Mouse (Mus musculus) heart, embryonic 15.5 days (tissue): ENCODE data around the gene Trim54. TPM values are rescaled to one million over a fixed set of nuclear protein-coding genes. Genes with fewer than 3 reads are reported as not detected.

Experiments used
- polyA plus RNA-seq: library from polyadenylated mRNA; unstranded; fragments of >200 nt; fragmentation: Nextera tagmentation; extraction: Ambion mirVana; gene quantifications from 2 replicates; pipeline ENCODE4 v1.2.1, GENCODE M21; 2015

Trim54 gene
- polyA plus RNA-seq, 1 experiment from 2014 or later: 8.0 TPM

Other genes starting within 250 kb of the Trim54 start
- gene Tmem214, start 248.7 kb upstream of the Trim54 start, polyA plus RNA-seq: 57.5 and 67.2 TPM in 2 replicates
- 8.9 and 11.9 TPM in 2 replicates for gene Agbl5, start 228.0 kb upstream of the Trim54 start, polyA plus RNA-seq
- 372 and 381 TPM in 2 replicates for gene Ost4, start 208.9 kb upstream of the Trim54 start, polyA plus RNA-seq
- gene Emilin1, start 203.3 kb upstream of the Trim54 start, polyA plus RNA-seq: 125 and 179 TPM in 2 replicates
- gene Khk, start 195.3 kb upstream of the Trim54 start, polyA plus RNA-seq: 12.4 and 13.9 TPM in 2 replicates
- 2.4 and 4.2 TPM in 2 replicates for gene Cgref1, start 171.1 kb upstream of the Trim54 start, polyA plus RNA-seq
- gene Preb, start 156.4 kb upstream of the Trim54 start, polyA plus RNA-seq: 74.4 and 99.1 TPM in 2 replicates
- 0.09 and 0.15 TPM in 2 replicates for gene Tcf23, start 148.1 kb upstream of the Trim54 start, polyA plus RNA-seq
- 116 and 118 TPM in 2 replicates for gene Atraid, start 68.4 kb upstream of the Trim54 start, polyA plus RNA-seq
- 5.8 and 9.3 TPM in 2 replicates for gene Slc5a6, start 67.8 kb upstream of the Trim54 start, polyA plus RNA-seq
- gene Cad, start 61.9 kb upstream of the Trim54 start, polyA plus RNA-seq: 11.0 and 19.0 TPM in 2 replicates
- gene Dnajc5g, start 10.4 kb upstream of the Trim54 start, polyA plus RNA-seq: not detected in 2 replicates
- gene Slc30a3, start 8.5 kb upstream of the Trim54 start, polyA plus RNA-seq: 0.25 and 0.36 TPM in 2 replicates
- gene Ucn, start 22.1 kb downstream of the Trim54 start, polyA plus RNA-seq: not detected in 2 replicates
- 77.0 and 83.6 TPM in 2 replicates for gene Mpv17, start 37.5 kb downstream of the Trim54 start, polyA plus RNA-seq
- 0.63 and 2.1 TPM in 2 replicates for gene Gm29609, start 63.2 kb downstream of the Trim54 start, polyA plus RNA-seq
- gene Gtf3c2, start 63.4 kb downstream of the Trim54 start, polyA plus RNA-seq: 37.2 and 44.8 TPM in 2 replicates
- gene Snx17, start 76.5 kb downstream of the Trim54 start, polyA plus RNA-seq: 107 and 117 TPM in 2 replicates
- 51.8 and 64.7 TPM in 2 replicates for gene Eif2b4, start 76.7 kb downstream of the Trim54 start, polyA plus RNA-seq
- 5.4 and 8.0 TPM in 2 replicates for gene Zfp513, start 85.6 kb downstream of the Trim54 start, polyA plus RNA-seq
- gene Ppm1g, start 104.0 kb downstream of the Trim54 start, polyA plus RNA-seq: 81.4 and 103 TPM in 2 replicates
- gene Nrbp1, start 124.2 kb downstream of the Trim54 start, polyA plus RNA-seq: 109 and 131 TPM in 2 replicates
- 0.25 and 0.28 TPM in 2 replicates for gene Gm9970, start 124.5 kb downstream of the Trim54 start, polyA plus RNA-seq
- gene Krtcap3, start 135.0 kb downstream of the Trim54 start, polyA plus RNA-seq: 3.0 and 7.0 TPM in 2 replicates
- gene Ift172, start 174.4 kb downstream of the Trim54 start, polyA plus RNA-seq: 22.3 and 22.7 TPM in 2 replicates
- gene Fndc4, start 179.4 kb downstream of the Trim54 start, polyA plus RNA-seq: 16.4 and 24.1 TPM in 2 replicates
- 0.09 and 0.30 TPM in 2 replicates for gene Gckr, start 180.7 kb downstream of the Trim54 start, polyA plus RNA-seq